Mouse (Mus musculus): ENCODE results near the gene Shc2.

GRCm38 (mm10) chr10:79628377-79628776 lies 9.3 kb downstream of the Shc2 start:
- TF ChIP-seq CTCF (IDR thresholded peaks at IDR 0.05; ENCODE audit: control insufficient read depth, insufficient read depth, insufficient replicate concordance, low read depth, low read length): no peak
- no peak for TF ChIP-seq POLR2A (IDR thresholded peaks at IDR 0.05; ENCODE audit: control insufficient read depth, low read depth, low read length)

Data from testis, adult 2 months (tissue).